In genomic region chr17:29155355-29156135, GRCm38 (mm10) we compare ENCODE assay signal across 9 mouse cellular contexts. TPM values are rescaled to one million over a fixed set of nuclear protein-coding genes. Genes with fewer than 3 reads are reported as not detected.
DNase-seq lines count a peak whose midpoint lies in the region; ATAC-seq lines count a peak whose summit lies in the region.
"Had no signal": no experiment of that assay in that cellular context is flagged by ENCODE, and none has a peak within 500 bp of the region (broad histone marks: within the 10 kb centered on the region; RNA-seq: fewer than 3 reads in every experiment).

No protein-coding gene starts in this region.

- H3K4me3 ChIP-seq in embryonic facial prominence, embryonic 14.5 days (ENCODE audit: low read depth, low read length), result no peak overlapping the region
- H3K4me3 ChIP-seq in midbrain, embryonic 10.5 days, result no peak overlapping the region

- peak; percentile 74 to 76 for DNase-seq in right cerebral cortex, adult 2 months (ENCODE audit: low spot score in 2 of 2)
- no peak for DNase-seq in right cerebral cortex, postnatal 14 days
- DNase-seq in embryonic facial prominence, embryonic 14.5 days (ENCODE audit: low spot score), result peak; percentile 73
- DNase-seq in midbrain, embryonic 10.5 days (ENCODE audit: low spot score), result peak; percentile 29
- peak; percentile 60 for DNase-seq in thymus, postnatal 14 days
- no peak for DNase-seq in kidney, postnatal 4 days
- no peak for DNase-seq in layer of hippocampus, adult 8-10 months (ENCODE audit: low spot score in 2 of 2)
- DNase-seq: adrenal gland, adult 2 months had no signal

- H3K36me3 ChIP-seq in embryonic facial prominence, embryonic 14.5 days (ENCODE audit: control insufficient read depth, insufficient read depth, low read length), result no peaks in the 10 kb centered on the region
- 0 out of 2 replicates have a peak, but pooled peaks cover 2% of the 10 kb centered on the region for H3K36me3 ChIP-seq in midbrain, embryonic 10.5 days

- no peaks in the 10 kb centered on the region for H3K27me3 ChIP-seq in embryonic facial prominence, embryonic 14.5 days (replicated peaks; ENCODE audit: control insufficient read depth, insufficient read depth, low read length)
- H3K27me3 ChIP-seq in midbrain, embryonic 10.5 days (ENCODE audit: low read depth, poor library complexity, severe bottlenecking), result no peaks in the 10 kb centered on the region

- ATAC-seq in embryonic facial prominence, embryonic 14.5 days (ENCODE audit: low read depth), result peak; percentile 82

- no peak overlapping the region for H3K4me2 ChIP-seq in embryonic facial prominence, embryonic 14.5 days (ENCODE audit: low read depth, low read length)

- peaks cover 13% of the 10 kb centered on the region for H3K4me1 ChIP-seq in embryonic facial prominence, embryonic 14.5 days (ENCODE audit: control insufficient read depth, insufficient read depth, low read length)
- H3K4me1 ChIP-seq in midbrain, embryonic 10.5 days, result peaks cover 22% of the 10 kb centered on the region

- H3K9ac ChIP-seq in embryonic facial prominence, embryonic 14.5 days (ENCODE audit: low read depth, low read length), result no peak overlapping the region; the same call in 1 of the 2 replicates

- peak overlapping the region; percentile 65 for H3K27ac ChIP-seq in embryonic facial prominence, embryonic 14.5 days (replicated peaks; ENCODE audit: low read depth, low read length)
- peak overlapping the region; percentile 56 for H3K27ac ChIP-seq in midbrain, embryonic 10.5 days (replicated peaks)
- H3K27ac ChIP-seq: macrophage had no signal

- H3K9me3 ChIP-seq in embryonic facial prominence, embryonic 14.5 days (ENCODE audit: control insufficient read depth, low read length), result no peaks in the 10 kb centered on the region
- H3K9me3 ChIP-seq in midbrain, embryonic 10.5 days (replicated peaks), result no peaks in the 10 kb centered on the region

- 54% methylated on average over 12 of the region's 12 CpGs for WGBS in embryonic facial prominence, embryonic 14.5 days
- WGBS in midbrain, embryonic 10.5 days, result 64% methylated on average over 12 of the region's 12 CpGs

RNA-seq across cellular contexts. Expression of gene Rab44, which starts 41.6 kb away (rescaled TPM):
- 1.7 and 2.2 TPM in 2 replicates for polyA plus RNA-seq in embryonic facial prominence, embryonic 14.5 days (2014; fragmentation: Nextera tagmentation; extraction: Ambion mirVana)
- polyA plus RNA-seq in midbrain, embryonic 10.5 days (2016; fragmentation: Nextera tagmentation; extraction: Ambion mirVana), result 0.06 and 0.47 TPM in 2 replicates
- total RNA-seq in layer of hippocampus, adult 8-10 months (2022), result under 1 TPM in 2 of 4 experiments, not detected in 2; 0.16 to 0.30 TPM

Comparison
In these comparisons a context has a peak if more than half of its experiments do, and no peak if none do; other contexts are left out.
1. DNase-seq: peak in right cerebral cortex, adult 2 months (2 of 2), embryonic facial prominence, embryonic 14.5 days (single experiment), midbrain, embryonic 10.5 days (single experiment) and thymus, postnatal 14 days (single experiment); none in right cerebral cortex, postnatal 14 days (single experiment), kidney, postnatal 4 days (0 of 2) and layer of hippocampus, adult 8-10 months (0 of 2).